Mouse (Mus musculus) liver, postnatal 0 days (tissue): ENCODE results near the gene Ptpra.

Experiments
- CTCF ChIP-seq: sonication (generic); IDR thresholded peaks from 2 replicates; pipeline ENCODE4 v1.5.1; 2016; ENCODE audit warnings: antibody characterized with exemption, low read depth
- EP300 ChIP-seq: IDR thresholded peaks from 2 replicates; pipeline ENCODE4 v1.6.1; 2016; ENCODE audit warnings: antibody characterized with exemption, low read depth, mild to moderate bottlenecking

GRCm38 (mm10) chr2:130429851-130430250 is 20.2 kb upstream of the Ptpra start:
- no peak for TF ChIP-seq CTCF
- TF ChIP-seq EP300: no peak
